Mouse (Mus musculus) layer of hippocampus, adult 8-10 months (tissue): ENCODE measurements around the gene Zfp462. TPM values are rescaled to one million over a fixed set of nuclear protein-coding genes. Genes with fewer than 3 reads are reported as not detected.
A peak's percentile ranks its signal among the peaks of the same experiment; 100 is the strongest.

Experiments
- DNase-seq, 2 experiments: peaks; one replicate each; pipeline ENCODE4 v3.0.0; 2022; ENCODE audit warnings: low spot score in 2 of 2
- total RNA-seq, 4 experiments: library from RNA; stranded (reverse); gene quantifications; 2 replicates each; pipeline ENCODE4 v1.2.4; 2022

The Zfp462 gene
- total RNA-seq, 4 experiments from 2014 or later: 58.8 to 76.3 (median 64.4) TPM

- no peak for DNase-seq
Measured at GRCm38 (mm10) chr4:55041106-55041730, 96.4 kb downstream of the Zfp462 start.

GRCm38 (mm10) chr4:55042573-55042972 lies 97.7 kb downstream of the Zfp462 start:
- DNase-seq: no peak

DNA sequence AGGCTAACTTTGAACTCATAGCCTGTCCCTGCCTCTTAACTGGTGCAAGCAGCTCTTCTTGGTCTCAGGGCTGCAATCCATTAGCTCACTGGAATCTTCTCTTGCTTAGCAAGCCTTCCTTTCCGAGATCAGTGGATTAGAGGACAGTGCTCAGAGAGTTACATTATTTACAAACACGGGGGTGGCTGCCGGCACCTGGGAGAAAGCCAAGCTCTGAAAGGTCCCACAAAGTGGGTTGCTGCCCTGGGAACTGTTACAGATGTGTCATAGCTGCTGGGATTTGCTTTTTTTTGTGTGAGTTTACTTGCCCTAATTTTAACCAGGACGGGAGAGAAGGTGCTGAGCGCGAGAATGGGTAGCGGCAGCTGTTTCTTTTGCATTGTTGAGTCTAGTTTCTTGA lies 102.4 kb downstream of the Zfp462 start:
- DNase-seq: no peak

- peak in 1 of 2 experiments; percentile 56 for DNase-seq
Measured at GRCm38 (mm10) chr4:55049938-55050610, 105.2 kb downstream of the Zfp462 start.

DNA sequence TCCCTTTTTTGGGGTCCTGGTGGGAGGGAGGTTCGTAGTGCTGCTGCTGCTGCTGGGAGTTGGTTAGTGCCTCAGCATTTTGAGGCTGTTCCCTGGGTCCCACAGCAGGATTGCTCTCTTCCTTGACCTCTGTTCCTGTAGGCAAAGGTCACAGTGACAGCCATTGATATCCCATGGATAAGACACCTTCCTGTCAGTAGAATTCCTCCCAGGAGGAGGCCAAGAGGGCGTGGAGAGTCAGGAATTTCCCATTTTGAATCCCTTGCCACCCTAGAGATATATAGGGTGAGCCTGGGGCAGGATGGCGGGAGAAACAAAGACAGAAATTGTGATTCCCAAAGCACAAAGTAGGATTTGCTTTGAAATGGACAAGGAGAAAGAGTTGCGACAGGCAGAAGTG lies 106.5 kb downstream of the Zfp462 start:
- no peak for DNase-seq

- DNase-seq: no peak
Measured at GRCm38 (mm10) chr4:55052686-55053085, 107.8 kb downstream of the Zfp462 start.

DNA sequence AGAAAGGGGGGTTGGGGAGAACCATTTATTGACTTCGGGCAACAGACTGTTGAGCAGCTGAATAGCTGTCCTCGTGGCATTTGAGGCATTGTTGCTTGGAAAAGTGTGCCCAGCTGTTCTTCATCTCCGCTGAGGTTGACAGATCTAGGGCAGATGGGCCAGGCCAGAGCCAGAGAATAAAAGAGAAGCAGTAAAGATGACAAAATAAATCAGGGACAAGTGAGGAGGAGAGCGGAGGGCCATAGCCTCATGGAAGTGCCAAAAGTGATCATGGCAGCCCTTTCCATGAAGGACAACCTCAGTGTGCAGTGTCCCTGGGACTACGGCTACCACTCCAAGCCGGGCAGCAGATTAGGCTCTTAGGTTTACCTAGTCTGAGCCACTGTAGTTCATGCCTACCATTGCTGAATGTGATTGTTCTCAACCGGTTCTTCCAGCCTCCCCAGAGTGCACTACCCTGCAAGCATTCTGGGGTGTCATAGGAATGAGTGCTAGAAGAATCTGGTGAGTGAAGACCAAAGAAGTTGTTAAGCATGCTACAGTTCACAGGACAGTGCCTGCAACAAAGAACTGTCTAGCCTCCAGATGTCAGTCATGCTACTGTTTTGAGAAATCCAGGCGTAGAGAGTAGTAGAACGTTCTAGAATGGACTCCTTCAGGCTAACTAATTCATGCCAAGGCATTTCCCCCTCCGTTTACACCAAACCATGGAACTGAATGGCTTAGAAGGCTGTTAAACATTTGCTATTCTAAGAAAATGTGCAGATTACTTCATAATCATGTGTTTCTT lies 113.0 kb downstream of the Zfp462 start:
- no peak for DNase-seq

GRCm38 (mm10) chr4:55058901-55059300 lies 114.1 kb downstream of the Zfp462 start:
- DNase-seq: no peak

GRCm38 (mm10) chr4:55066341-55067170 lies 121.7 kb downstream of the Zfp462 start:
- DNase-seq: no peak

DNA sequence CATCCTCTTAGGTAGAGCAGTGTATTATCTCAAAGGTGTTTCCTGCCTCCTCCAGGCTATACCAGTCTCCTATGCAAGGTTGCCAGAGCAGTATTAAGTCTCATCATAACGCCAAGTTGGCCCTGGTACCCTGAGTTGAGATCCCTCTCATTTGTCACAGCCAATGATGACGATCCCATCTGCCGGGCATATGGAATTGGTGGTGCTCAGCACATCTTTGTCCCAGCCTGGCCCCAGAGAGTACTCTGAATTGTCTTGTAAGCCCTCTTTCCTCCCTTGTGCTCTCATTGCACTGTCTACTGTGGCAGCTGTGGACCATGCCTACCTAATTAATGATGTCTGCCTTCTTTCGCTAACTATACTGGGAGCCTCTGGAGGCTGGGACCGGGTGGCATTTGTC lies 126.7 kb downstream of the Zfp462 start:
- no peak for DNase-seq

DNA sequence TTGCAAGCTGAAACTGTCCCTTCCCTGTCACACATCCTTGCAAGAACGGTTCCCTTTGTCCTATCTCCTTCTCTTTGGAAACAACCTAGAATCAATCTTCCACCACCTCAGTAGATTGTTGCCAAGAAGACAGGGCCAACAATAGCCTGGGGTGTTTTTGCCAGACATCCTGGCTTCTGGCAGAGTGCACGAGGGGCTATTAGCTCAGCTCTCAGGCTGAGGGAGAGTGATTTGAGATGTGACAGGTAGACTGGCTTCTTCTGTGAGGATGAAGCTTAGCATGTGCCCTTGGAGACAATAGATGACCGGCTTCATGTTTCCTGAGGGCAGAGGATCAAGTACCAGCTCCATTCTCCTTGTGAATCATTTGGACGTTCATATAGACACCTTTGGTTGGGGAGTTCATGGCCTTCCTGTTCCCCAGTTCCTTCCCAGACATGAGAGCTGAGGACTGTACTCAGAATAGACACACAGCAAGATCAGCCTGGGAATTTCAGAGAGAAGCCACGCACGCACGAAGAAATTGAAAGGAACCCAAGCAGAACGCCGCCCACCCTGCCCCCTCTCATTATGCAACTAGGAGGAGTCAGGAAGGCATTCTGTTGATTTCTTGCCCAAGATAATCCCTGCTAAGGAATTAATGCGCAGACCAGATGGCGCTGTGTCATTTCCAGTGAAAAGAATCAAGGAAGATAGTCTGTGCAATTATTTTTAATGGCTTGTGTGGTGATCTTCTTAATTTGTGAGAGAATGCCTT lies 132.5 kb downstream of the Zfp462 start:
- DNase-seq: peak; percentile 65 to 68

GRCm38 (mm10) chr4:55077902-55078716 lies 133.3 kb downstream of the Zfp462 start:
- no peak for DNase-seq

GRCm38 (mm10) chr4:55079056-55079455 lies 134.2 kb downstream of the Zfp462 start:
- no peak for DNase-seq

DNA sequence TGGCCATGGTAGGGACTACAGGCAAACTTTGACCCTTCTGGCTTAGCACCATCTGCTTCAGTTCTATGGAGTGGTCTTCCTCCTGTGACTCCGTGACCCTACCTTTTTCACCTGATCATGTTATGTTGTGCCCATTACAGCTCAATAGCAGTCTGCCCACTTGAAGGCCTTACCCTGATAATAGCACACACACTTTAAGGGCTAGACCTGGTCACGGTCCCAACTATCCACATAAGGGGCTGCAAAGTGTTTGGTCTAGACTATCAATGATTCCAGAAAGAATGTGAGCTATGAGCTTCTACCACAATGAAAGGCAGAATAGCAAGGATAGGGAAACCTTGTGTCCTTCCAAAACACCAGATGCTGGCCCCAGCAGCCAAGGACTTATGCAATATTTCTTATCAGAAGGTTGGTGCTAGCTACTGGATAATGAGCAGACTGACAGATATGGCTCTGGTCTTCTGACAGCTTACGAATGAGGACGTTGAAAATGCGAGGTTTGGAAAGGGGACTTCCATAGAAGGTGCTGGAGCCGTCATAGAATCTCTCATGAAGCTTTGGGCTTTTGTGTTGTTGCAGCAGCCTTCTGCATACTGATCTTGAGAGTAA lies 139.3 kb downstream of the Zfp462 start:
- no peak for DNase-seq

DNA sequence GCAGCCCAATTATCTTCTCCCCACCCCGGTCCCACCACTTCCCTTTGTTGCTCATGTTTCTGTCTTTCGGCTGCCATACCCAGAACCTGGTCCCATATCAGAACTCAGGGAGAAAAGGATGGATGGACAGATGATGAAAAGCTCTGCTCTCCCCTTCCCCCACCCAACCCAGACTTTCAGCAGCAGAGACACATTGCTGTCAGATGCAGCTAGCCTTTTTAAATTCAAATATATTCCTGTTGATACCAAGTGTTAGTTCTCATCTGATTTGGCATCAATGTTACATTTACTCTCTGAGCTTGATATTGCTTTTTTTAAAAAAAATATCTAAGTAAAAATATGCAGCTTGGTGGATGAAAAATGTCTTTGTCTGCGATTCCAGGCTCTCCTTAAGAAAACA lies 143.3 kb downstream of the Zfp462 start:
- no peak for DNase-seq

GRCm38 (mm10) chr4:55088922-55089321 lies 144.1 kb downstream of the Zfp462 start:
- no peak for DNase-seq

GRCm38 (mm10) chr4:55097157-55097556 lies 152.3 kb downstream of the Zfp462 start:
- no peak for DNase-seq

GRCm38 (mm10) chr4:55098366-55098765 lies 153.5 kb downstream of the Zfp462 start:
- DNase-seq: no peak

- DNase-seq: no peak
Measured at GRCm38 (mm10) chr4:55100851-55101250, 156.0 kb downstream of the Zfp462 start.
